Mouse (Mus musculus): ENCODE results near the gene Xlr4a. TPM values are rescaled to one million over a fixed set of nuclear protein-coding genes. Genes with fewer than 3 reads are reported as not detected.
A peak's percentile ranks its signal among the peaks of the same experiment; 100 is the strongest.
"Not testable (repeated sequence)": the region's sequence is repeated elsewhere in the genome, so short reads cannot be mapped to it uniquely, and the experiment has no call there.

Gene Xlr4a
- polyA plus RNA-seq (2016; fragmentation: Nextera tagmentation; extraction: Ambion mirVana) = 0.84 and 1.2 TPM in 2 replicates

DNA sequence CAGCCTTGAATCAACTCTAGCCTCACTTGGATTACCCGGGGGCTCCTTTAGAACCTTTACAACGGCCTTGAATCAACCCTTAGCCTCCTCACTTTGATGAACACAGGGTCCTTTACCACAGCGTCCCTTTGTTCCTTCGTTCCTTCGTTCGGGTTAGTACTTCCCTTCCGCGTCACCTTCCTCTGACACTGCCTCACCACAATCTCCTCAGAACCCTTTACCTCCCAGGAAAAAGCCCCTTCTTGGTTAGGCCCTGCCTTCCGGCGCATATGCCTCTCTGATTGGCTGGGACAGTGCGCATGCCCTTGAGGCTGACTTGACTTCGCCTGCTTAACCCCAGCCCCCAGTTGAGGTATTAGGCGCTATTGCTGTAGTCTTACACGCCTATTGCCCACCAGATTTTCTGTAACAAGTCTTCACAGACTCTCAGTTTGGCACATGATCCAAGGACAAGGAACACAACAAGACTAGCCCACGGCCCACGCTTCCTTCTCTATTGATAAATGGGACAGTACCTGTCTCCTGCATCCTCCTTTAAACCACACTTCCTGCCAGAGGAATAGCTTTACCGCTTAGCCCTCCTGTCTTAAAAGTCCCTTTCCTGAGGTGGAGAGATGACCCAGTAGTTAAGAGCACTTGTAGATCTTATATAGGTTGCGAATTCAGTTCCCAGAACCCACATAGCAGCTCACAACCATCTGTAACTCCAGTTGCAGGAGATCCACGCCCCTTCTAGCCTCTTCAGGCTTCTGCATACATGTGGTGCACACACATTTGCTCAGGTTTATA lies at the start of gene Xlr4a:
TSS of gene Xlr4a (minus strand) at position 212 of the 789 bp plus-strand sequence.
- not testable (repeated sequence) for H3K27ac ChIP-seq; H3K4me3 ChIP-seq; DNase-seq (ENCODE audit: low spot score); H3K27me3 ChIP-seq (ENCODE audit: insufficient read depth, poor library complexity, severe bottlenecking); H3K9me3 ChIP-seq; H3K36me3 ChIP-seq; H3K4me1 ChIP-seq
- WGBS = 77% methylated on average over 19 of the region's 19 CpGs

DNA sequence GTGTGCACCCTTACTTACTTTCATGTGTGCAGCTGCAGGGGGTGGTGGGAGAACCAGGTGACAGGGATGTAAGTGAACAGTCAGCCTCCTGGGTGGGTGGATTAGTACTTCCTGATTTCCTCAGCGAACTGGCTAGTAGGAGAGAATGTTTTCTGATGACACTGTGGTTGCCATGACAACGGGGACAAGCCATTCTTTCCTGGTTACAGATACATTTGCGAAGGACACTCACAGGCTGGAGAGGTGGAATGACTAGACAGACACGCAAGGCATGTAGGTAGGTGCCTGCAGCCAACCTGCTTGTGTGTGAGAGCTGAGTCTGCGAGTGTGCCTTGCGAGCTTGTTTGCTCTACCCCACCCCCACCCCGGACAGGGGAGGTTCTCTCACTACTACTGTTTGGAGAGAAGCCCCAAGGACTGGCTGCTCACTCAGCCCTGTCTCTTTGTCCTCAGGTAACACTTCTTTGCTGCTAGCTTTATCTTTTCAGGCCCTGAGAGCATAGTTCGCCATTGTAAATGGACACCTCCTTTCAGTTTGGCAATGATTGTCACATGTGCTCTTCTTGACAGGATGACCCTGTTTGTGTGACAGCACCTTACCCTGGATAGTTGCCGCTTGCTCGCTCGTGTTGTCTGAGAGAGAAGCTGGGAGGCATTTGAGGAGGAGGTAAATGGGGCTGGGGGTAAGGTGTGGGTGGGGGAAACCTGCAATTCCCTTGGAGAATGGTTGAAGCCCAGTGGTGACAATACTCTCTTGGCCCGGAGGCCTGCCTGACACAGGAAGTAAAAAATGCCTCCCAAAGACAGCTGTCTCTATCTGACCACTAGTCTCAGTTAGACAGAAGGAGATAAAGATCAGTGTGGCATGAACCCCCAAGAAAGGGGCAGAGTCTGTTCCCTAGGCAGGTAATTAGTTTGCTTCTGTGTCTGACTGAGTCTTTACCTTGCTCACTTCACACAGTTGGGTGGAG lies 40.9 kb upstream of the Xlr4a start:
- not testable (repeated sequence) for H3K36me3 ChIP-seq; H3K27me3 ChIP-seq (ENCODE audit: insufficient read depth, poor library complexity, severe bottlenecking); H3K27ac ChIP-seq; H3K4me3 ChIP-seq; H3K9me3 ChIP-seq; H3K4me1 ChIP-seq; DNase-seq (ENCODE audit: low spot score)
- whole genome bisulfite sequencing = no CpG with 5 or more reads among the region's 12 CpGs

DNA sequence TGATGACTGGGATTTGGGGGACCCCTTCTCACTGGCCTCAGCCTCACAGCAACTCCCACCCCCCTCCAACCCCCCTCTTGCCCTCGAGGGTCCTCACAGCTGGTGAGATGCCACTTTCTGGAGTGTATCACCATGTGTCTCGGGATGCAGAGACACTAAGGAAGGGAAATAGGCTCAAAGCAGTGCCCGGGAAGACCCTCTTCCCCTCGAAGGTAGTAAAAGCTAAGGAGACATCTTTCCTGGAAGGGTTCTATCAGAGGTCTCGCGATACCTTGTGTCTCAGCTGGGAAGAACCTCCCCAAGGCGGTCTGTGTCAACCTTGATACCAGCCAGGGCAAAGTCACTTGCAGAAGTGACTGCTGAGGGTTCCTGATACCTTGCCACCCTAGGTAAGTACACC lies 34.5 kb upstream of the Xlr4a start, which contains the start of gene Gm14685:
TSS of gene Gm14685 (plus strand) at position 301 of the 400 bp plus-strand sequence.
- not testable (repeated sequence) for H3K27ac ChIP-seq; DNase-seq (ENCODE audit: low spot score)
- no CpG with 5 or more reads among the region's 7 CpGs for WGBS

DNA sequence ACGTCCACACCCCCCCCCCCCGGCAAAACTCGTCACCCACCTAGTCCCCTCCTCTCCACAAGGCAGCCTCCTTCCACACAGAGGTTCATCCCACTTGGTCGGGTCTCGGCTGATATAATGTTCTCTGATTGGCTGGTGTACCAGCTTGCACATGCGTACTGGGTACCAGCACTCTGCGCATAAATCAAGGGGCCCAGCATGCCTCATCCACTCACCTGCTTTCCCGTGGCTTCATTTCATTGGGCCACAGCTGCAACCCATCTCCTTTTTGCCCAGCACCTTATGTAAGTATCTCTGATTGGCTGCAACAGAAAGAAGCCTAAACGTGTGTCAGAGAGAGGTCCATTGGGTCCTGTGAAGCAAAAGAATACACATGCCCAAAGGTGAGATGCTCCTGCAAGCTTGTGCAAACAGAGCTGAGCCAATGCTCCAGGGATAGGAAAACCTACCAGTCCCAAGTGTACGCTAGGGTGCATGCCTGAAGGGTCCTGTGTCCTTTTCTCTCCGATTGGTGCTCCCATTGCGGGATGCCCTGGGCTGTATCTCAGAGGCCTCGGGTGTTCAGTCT lies 14.7 kb upstream of the Xlr4a start, which contains the start of gene Xlr3a:
TSS of gene Xlr3a (minus strand) at position 155 of the 568 bp plus-strand sequence.
- not testable (repeated sequence) for DNase-seq (ENCODE audit: low spot score)

More for the DNA sequence above, 34.5 kb upstream of the Xlr4a start, which contains the start of gene Gm14685:
- H3K9me3 ChIP-seq; H3K36me3 ChIP-seq; H3K4me1 ChIP-seq; H3K4me3 ChIP-seq; H3K27me3 ChIP-seq (ENCODE audit: insufficient read depth, poor library complexity, severe bottlenecking): not testable (repeated sequence)

DNA sequence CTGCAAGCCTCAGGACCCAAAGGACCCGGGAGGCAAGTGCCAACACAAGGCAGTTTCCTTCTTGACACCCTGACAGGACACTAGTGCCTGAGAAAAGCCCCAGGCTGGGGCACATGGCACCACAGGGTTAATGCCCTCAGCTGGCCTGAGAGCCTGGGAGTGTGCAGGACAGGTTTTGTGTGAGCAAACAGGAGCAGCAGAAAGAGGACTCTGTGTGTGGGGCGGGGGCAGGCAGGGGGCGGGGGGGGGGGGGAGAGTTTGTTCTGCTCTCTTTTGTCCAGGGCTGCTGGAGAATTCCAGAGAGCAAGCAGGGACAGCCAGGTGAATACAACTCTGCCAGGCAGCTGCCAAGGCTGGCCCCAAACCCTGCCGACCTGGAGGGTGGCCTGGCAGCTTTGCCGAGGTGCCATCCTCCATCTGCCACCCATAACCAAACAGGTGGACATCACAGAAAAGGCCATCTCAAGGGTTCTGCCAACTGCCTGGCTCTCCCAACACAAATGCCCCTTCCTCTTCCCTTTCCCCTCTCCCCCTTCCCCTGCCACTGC lies 15.4 kb downstream of the Xlr4a start:
- not testable (repeated sequence) for H3K4me3 ChIP-seq; H3K36me3 ChIP-seq; H3K9me3 ChIP-seq; H3K27ac ChIP-seq; DNase-seq (ENCODE audit: low spot score); H3K4me1 ChIP-seq
- WGBS = 72% methylated on average over 2 of the region's 5 CpGs
- peaks cover 32% of the 10 kb centered on the region for H3K27me3 ChIP-seq (ENCODE audit: insufficient read depth, poor library complexity, severe bottlenecking)

More for the DNA sequence above, 14.7 kb upstream of the Xlr4a start, which contains the start of gene Xlr3a:
- H3K36me3 ChIP-seq; H3K27me3 ChIP-seq (ENCODE audit: insufficient read depth, poor library complexity, severe bottlenecking); H3K4me1 ChIP-seq; H3K9me3 ChIP-seq; H3K27ac ChIP-seq; H3K4me3 ChIP-seq: not testable (repeated sequence)
- 71% methylated on average over 13 of the region's 13 CpGs for WGBS

DNA sequence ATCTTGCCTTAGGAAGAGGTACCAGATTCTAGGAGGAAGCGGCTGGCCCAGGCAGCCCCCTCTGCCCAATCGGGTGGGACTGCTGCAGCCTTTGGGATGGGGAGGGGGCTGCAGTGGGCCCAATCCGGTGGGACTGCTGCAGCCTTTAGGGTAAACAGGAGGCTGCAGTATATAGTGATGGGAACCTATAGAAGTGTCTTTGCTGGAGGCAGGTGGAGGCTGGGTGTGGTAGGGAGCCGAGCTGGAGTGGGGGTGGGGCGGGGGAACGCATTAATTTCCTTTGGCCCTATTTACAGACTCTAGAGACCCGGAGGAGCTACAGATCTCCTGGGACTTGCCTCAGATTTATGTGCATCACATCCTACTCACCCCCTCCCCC lies 17.9 kb downstream of the Xlr4a start, which contains the start of gene Pnma3:
TSS of gene Pnma3 (plus strand) at position 373 of the 379 bp plus-strand sequence.
- H3K9me3 ChIP-seq = no peaks in the 10 kb centered on the region
- H3K4me1 ChIP-seq = 0 out of 2 replicates have a peak, but pooled peaks cover 3% of the 10 kb centered on the region
- WGBS = 25% methylated on average over 7 of the region's 7 CpGs
- H3K27ac ChIP-seq = no peak within 1 kb of the TSS
- peaks cover 32% of the 10 kb centered on the region for H3K27me3 ChIP-seq (ENCODE audit: insufficient read depth, poor library complexity, severe bottlenecking)
- H3K36me3 ChIP-seq = no peaks in the 10 kb centered on the region
- no peak for DNase-seq (ENCODE audit: low spot score)
- peak within 1 kb of the TSS; percentile 42 for H3K4me3 ChIP-seq

DNA sequence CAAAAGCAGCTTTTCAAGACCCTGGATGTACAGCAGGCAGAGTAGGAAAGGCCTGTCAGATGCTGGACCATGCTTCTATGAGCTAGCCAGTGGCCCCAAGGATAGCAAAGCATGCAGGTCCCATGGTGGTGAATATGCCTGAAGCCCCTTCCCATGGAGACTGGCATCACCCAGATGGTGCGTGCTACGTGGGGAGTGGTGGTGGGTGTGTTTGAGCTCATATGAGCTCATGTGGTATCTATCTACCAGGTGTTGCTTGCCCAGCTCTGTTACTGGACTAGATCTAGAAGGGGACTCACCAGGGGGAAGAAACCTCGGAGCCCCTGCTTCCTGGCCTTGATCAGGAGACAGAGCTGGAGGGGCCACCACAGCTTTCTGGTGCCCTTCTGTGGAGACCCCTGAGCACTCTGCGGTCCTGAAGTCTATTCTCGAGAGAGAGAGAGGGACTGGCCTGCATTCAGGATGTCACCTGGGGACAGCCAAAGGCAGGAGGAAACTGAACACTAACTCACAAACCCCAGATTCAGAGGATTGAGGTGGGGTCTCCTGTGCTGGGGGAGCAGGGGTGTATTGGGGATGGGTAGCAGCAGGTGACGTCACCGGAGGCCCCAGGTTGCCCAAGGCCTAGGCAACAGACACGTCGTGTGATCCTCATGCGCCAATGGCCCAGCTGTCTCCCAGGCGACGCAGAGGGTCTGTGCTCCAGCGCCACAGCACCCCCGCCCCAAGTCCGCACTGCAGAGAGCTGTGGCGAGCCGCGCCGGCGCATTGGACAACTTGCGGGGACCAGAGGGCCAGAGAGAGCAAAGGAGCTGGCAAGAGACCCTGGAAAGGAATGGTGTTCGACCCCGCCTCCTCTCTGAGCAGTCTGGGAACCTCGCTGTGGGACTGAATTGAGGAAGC lies 18.5 kb downstream of the Xlr4a start:
- no peak overlapping the region for H3K27ac ChIP-seq
- no peaks in the 10 kb centered on the region for H3K9me3 ChIP-seq
- peaks cover 32% of the 10 kb centered on the region for H3K27me3 ChIP-seq (ENCODE audit: insufficient read depth, poor library complexity, severe bottlenecking)
- 30% methylated on average over 24 of the region's 24 CpGs for whole genome bisulfite sequencing
- 0 out of 2 replicates have a peak, but pooled peaks cover 3% of the 10 kb centered on the region for H3K4me1 ChIP-seq
- H3K4me3 ChIP-seq = peak overlapping the region; percentile 42
- DNase-seq (ENCODE audit: low spot score) = no peak
- H3K36me3 ChIP-seq = no peaks in the 10 kb centered on the region

DNA sequence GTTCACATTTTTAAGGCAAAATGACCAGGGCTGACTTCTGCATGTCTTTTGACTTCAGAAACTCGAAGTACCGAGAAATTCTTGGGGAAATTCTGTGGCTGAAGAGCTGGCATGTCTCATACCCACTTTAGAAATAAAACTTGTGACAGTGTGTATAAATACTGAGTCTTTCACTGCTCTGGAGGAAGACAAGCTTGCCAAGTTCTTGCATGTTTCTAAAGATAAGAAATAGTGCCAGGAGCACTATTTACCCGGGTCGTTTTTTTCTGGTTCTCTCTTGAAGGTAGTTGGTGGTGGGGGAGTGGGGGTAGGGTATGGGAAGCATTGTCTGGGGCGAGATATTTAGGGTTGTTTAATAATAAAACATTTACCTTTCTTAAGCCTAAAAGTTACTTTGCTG lies 20.0 kb downstream of the Xlr4a start:
- DNase-seq (ENCODE audit: low spot score) = no peak
- H3K27ac ChIP-seq = no peak overlapping the region
- peaks cover 32% of the 10 kb centered on the region for H3K27me3 ChIP-seq (ENCODE audit: insufficient read depth, poor library complexity, severe bottlenecking)
- 0 out of 2 replicates have a peak, but pooled peaks cover 3% of the 10 kb centered on the region for H3K4me1 ChIP-seq
- H3K36me3 ChIP-seq = no peaks in the 10 kb centered on the region
- no peak overlapping the region for H3K4me3 ChIP-seq
- H3K9me3 ChIP-seq = no peaks in the 10 kb centered on the region
- 53% methylated on average over 5 of the region's 5 CpGs for WGBS

DNA sequence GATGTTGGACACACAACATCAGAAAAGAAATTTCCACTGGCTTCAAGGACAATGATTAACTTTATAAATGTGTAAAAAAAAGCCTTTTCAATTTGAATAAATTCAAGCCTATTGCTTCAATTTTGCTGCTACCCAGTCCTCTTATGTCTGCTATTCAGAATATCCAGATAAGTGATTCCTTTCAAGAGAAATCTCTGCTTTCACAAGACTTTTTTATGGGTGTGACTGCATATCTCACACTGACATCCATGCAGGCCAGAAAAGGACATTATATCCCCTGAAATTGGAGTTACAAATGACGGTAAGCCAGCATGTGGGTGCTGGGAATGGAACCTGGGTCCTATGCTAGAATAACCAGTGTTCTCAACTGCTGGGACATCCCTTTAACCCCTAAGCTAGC lies 20.8 kb downstream of the Xlr4a start:
- 65% methylated on average over 1 of the region's 1 CpGs for WGBS
- H3K27me3 ChIP-seq (ENCODE audit: insufficient read depth, poor library complexity, severe bottlenecking) = peaks cover 32% of the 10 kb centered on the region

DNA sequence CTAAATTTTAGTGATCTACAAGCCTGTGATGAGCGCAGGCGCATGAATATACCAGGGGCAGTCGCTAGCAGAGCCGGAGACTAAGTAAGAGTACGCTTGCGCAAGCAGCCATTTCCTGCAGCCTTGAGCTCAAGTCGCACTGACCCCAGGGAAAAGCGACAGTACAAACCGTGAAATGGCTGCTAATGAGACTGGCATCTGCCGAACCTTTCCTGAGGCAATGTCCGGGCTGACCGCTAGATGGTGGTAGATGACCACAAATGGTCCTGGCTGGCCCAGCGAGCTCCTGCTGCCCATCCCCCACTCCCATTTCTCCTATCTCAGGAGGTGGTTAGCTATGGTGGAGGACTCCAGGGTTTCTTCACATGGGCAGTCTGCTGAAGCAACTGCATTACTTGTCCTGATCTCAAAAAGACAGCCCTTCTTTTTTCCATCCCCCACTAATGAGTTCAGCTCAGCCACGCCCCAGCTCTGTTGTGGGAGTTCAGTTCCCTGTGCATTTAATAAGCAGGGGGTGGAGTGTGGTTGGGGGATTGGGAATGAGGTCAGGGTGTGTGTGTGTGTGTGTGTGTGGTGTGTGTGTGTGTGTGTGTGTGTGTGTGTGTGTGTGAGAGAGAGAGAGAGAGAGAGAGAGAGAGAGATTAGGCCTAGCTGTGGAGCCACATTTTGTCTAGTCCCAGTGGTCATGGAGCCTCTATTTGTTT lies 28.3 kb downstream of the Xlr4a start:
- Histone ChIP-seq H3K27ac (no peak overlapping the region), H3K9me3 (no peaks in the 10 kb centered on the region), H3K4me1 (no peaks in the 10 kb centered on the region), H3K27me3 (ENCODE audit: insufficient read depth, poor library complexity, severe bottlenecking) (no peaks in the 10 kb centered on the region; the same call in 1 of the 2 replicates), H3K36me3 (no peaks in the 10 kb centered on the region), H3K4me3 (peak overlapping the region; percentile 22; the same call in 1 of the 2 replicates)
- 19% methylated on average over 14 of the region's 14 CpGs for WGBS
- DNase-seq (ENCODE audit: low spot score) = peak; percentile 90

More for the DNA sequence above, 20.8 kb downstream of the Xlr4a start:
- Histone ChIP-seq H3K9me3 (no peaks in the 10 kb centered on the region), H3K4me1 (0 out of 2 replicates have a peak, but pooled peaks cover 3% of the 10 kb centered on the region), H3K36me3 (no peaks in the 10 kb centered on the region), H3K4me3 (no peak overlapping the region), H3K27ac (no peak overlapping the region)
- no peak for DNase-seq (ENCODE audit: low spot score)

DNA sequence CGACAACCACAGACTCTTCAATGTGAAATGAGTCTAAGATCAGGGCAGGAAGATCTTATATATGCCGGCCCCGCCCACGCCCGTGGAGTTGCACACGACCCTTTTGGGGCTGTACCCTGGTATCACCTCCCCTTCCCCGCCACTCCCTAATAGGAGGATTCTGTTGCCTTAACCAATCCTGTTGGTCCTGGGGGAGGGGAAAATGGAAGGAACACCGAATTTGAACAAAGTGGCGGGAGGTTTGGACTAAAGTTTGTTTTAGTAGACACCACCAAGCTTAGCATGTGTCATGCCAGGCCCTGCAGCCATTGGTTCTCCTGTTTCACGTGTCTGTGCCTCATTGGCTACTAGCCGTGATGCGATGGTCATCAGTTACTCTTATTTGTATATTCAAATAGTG lies 42.6 kb downstream of the Xlr4a start:
- WGBS = 75% methylated on average over 12 of the region's 12 CpGs
- H3K27me3 ChIP-seq (ENCODE audit: insufficient read depth, poor library complexity, severe bottlenecking) = peaks cover 7% of the 10 kb centered on the region; the same call in 1 of the 2 replicates
- H3K27ac ChIP-seq = no peak overlapping the region
- no peaks in the 10 kb centered on the region for H3K4me1 ChIP-seq
- DNase-seq (ENCODE audit: low spot score) = no peak
- H3K9me3 ChIP-seq = no peaks in the 10 kb centered on the region
- H3K4me3 ChIP-seq = no peak overlapping the region
- H3K36me3 ChIP-seq = no peaks in the 10 kb centered on the region
